Mouse (Mus musculus): ENCODE results near the gene Usp43.

DNA sequence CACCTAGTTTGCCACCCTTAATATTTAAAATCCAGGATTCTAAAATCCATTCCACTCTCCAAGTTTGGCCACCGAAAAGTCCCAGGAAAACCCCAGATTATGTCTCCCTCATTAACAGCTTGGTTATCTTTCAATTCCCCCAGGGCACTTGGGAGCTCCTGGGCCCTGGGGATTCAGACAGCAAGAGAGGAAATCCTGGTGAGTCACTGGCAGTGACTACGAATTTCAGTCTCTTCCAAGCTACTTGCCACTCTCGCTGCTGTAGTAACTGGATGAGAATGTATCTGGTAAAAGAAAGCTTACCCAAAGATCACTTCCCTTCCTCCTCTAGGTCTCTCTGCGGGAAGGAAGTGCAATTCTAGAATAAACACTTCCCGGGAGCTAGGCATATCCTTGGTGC lies 2.4 kb downstream of the Usp43 start:
- TF ChIP-seq TAL1 (IDR thresholded peaks at IDR 0.05; ENCODE audit: low read length) = no peak
- no peak for TF ChIP-seq GATA1 (IDR thresholded peaks at IDR 0.05; ENCODE audit: low read length)

Data from erythroblast, embryonic 14.5 days (primary cell).